Mouse (Mus musculus) layer of hippocampus, adult 8-10 months (tissue): ENCODE results near the gene Oip5. TPM values are rescaled to one million over a fixed set of nuclear protein-coding genes. Genes with fewer than 3 reads are reported as not detected.

Experiments
- DNase-seq, 2 experiments: peaks; one replicate each; pipeline ENCODE4 v3.0.0; 2022; ENCODE audit warnings: low spot score in 2 of 2
- total RNA-seq, 4 experiments: library from RNA; stranded (reverse); gene quantifications; 2 replicates each; pipeline ENCODE4 v1.2.4; 2022

Oip5 gene
- total RNA-seq, 4 experiments from 2014 or later, result 0.33 to 1.2 (median 0.84) TPM

DNA sequence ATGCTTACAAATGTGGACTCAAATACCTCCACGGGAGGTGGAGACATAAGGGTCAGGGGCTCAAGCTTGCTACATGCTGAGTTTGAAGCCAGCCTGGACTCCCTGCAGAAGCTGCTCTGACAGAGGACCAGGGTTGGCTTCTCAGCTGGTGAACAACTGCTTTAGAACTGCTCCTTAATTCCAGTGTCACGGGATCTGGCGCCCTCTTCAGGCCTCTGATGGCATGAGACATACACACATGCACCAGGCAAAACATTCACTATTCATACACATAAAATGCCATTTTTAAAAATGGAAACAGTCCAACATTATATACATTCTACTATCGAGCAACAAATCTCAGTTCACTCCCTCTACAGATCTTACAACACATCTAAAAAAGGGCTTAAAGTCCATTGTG is 30.9 kb downstream of the Oip5 start:
- no peak for DNase-seq

DNA sequence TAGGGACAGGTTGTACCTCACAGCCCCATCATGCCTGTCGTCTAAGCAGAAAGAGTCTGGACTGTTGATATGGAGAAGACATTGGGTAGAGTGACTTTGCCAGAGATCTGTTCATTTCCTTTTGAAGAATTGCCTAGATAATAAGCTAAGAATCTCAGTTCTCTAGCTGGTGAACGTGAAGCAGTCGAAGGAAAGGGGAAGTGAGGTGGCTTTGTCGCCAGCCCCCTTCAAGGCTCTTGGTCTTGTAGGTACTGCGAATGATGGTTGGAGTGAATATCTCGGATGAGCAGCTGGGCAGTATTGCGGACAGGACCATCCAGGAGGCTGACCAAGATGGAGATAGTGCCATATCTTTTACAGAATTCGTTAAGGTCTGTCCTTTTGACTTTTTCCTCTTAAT is 34.0 kb downstream of the Oip5 start:
- no peak for DNase-seq

DNA sequence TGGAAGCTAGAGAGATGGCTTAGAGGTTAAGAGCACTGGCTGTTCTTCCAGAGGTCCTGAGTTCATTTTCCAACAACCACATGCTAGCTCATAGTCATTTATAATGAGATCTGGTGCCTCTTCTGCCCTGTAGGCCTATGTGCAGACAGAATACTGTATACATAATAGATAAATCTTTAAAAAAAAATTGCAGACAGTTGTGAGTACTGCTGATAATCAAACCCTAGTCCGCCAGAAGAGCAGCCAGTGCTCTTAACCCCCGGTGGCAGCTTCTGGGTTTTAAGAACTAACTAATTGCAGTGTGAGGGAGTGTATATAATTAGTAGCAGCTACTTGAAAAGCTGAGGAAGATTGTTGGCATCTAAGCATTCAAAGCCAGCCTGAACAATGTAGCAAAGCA is 34.8 kb downstream of the Oip5 start:
- no peak for DNase-seq

DNA sequence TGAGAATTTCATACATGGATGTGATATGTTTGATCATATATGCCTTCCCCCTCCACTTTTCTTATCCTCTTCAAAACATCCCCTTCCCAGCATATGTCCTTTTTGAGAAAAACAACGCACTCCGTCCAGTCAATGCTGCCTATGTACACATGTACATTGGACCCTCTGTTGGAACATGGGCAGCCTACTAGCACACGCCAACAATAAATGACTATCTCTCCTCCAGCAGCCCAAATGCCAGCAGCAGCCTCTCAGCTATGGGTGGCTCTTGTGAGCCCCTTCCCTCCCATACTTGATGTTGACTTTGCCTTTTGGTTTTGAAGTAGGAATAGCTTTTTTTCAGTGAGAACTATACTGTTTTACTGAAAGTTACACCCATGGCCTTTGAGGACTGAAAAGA is 36.7 kb downstream of the Oip5 start:
- no peak for DNase-seq

DNA sequence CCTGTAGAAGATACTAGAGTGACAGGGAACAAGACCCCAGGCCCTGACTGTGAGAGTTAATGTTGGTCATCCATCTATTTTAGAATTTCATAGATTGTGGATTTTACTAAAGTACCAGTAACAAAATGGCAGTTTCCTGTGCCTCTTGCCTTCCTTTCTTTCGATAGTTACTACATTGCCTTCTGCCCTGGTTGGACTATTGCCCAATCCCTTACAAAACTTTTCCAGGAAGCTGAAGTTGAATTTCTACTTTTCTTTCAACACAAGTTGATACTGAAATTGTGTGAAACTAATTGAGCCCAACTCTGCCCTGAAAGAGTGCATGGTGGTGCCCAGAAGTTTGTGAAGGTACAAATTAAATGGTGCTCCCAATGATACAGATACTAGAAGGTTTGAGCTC is 45.8 kb downstream of the Oip5 start:
- DNase-seq, result no peak

DNA sequence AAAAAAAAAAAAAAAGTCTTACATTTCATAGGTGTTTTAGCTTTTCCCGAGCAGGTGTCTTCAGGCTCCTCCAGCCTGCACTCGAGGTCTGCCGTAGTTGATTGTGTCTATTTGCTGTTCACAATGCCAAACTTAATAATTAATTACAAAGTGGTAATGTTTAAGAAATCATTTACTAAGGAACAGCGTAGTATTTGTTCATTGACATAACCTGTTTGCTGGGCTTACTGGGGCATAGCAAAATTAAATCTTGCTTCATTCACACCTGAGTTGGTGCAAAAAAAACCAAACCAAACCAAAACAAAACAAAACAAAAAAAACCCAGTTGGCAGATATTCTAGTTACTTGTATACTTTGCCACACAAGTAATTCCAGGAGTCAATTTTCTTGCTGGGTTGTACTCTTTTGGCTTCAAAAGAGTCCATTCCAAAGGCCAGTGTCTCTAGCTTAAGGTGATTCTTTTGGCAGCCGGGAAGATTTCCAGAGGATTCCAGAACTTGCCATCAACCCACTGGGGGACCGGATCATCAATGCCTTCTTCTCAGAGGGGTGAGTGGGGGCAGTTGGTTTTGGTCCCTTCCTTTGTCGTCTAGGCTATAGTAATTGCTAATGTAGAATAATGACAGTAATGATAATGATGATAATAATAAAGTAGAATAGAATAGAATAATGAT is 52.0 kb downstream of the Oip5 start:
- no peak for DNase-seq

DNA sequence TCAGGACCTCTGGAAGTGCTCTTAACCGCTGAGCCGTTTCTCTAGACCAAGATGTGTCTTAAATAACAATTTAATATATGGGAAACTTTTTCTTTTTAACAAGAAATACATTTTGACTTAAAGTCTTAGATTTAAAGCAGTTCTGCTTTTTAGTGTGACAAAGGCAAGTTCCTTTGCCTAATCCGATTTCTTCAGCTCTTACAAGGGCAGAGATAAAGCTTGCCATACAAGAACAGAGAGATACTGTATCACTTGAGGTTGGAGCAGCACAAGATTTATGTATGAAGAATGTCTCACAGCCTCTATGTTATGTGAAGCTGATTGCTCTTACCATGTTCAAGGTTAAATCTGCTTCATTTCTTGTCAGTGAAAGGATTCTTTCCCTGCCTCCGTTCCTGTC is 53.0 kb downstream of the Oip5 start:
- no peak for DNase-seq

DNA sequence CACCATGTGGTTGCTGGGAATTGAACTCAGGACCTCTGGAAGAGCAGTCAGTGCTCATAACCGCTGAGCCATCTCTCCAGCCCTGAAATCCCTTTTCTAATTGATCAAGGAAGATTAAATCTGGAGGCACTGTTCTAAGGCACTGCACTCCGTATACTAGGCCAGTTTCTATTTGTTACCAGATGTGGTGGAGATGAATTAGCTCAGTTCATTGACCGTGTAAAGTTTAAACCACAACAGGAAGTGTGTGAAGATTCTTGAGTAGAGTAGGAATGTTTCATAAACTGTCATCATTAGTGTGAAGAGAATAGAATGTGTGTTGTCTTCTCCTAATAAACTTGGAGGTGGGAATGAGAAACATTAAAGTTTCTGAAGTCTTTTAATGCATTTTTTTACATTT is 56.5 kb downstream of the Oip5 start:
- DNase-seq, result no peak

Other genes starting within 250 kb of the Oip5 start
- 10 to 100 TPM; 20.0 to 22.2 (median 20.8) TPM for gene Ino80, start 140.8 kb downstream of the Oip5 start, total RNA-seq
- under 1 TPM; 0.74 to 0.89 (median 0.75) TPM for gene Exd1, start 70.8 kb downstream of the Oip5 start, total RNA-seq
- gene Chp1, start 70.8 kb downstream of the Oip5 start, total RNA-seq, result 100 to 1,000 TPM; 148 to 177 (median 173) TPM
- under 1 TPM; 0.31 to 0.75 (median 0.65) TPM for gene Nusap1, start 171 bp downstream of the Oip5 start, total RNA-seq
- 10 to 100 TPM; 28.8 to 35.1 (median 29.7) TPM for gene Ndufaf1, start 44.4 kb upstream of the Oip5 start, total RNA-seq
- 10 to 100 TPM; 53.9 to 57.2 (median 56.1) TPM for gene Rtf1, start 56.6 kb upstream of the Oip5 start, total RNA-seq
- gene Itpka, start 123.9 kb upstream of the Oip5 start, total RNA-seq, result 100 to 1,000 TPM; 213 to 245 (median 228) TPM
- 10 to 100 TPM; 13.4 to 17.8 (median 14.7) TPM for gene Ltk, start 142.0 kb upstream of the Oip5 start, total RNA-seq
- 10 to 100 TPM; 18.6 to 21.5 (median 19.2) TPM for gene Rpap1, start 169.1 kb upstream of the Oip5 start, total RNA-seq
- gene Tyro3, start 179.3 kb upstream of the Oip5 start, total RNA-seq, result 10 to 100 TPM; 86.0 to 95.4 (median 91.3) TPM